Mouse (Mus musculus) kidney, adult 2 months (tissue): ENCODE measurements around the gene Nceh1.

Experiments used
- CTCF ChIP-seq: fragments of 200-500 bp; conservative IDR thresholded peaks from 2 replicates; pipeline ENCODE4 v1.5.1; 2011; ENCODE audit warnings: low read depth, mild to moderate bottlenecking, control low read depth, low read length, moderate library complexity, mixed read lengths; ENCODE audit not compliant: insufficient read depth, insufficient read length
- POLR2A ChIP-seq: fragments of 200-500 bp; IDR thresholded peaks from one replicate; pipeline ENCODE4 v1.6.1; 2011; ENCODE audit warnings: low read depth, low read length, control low read depth

DNA sequence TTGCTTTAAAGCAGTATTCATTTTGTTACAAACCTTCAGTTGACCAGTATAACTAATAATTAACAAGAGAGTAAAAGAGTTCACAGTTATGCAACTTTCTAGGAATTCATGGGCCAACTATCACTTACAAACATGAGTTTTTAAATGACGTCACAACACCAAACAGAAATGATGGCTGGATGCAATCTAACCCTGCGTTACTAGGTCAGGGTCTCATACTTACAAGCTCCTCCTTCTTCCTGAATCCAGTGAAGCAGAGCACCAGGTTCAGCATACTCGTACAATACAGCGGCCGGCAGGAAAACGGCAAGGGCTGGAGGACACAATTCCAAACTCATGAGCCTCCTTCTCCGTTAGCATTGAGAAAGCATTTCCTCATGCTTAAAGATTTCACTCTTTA, 37.0 kb upstream of the Nceh1 start:
- TF ChIP-seq CTCF = no peak
- no peak for TF ChIP-seq POLR2A
